Mouse (Mus musculus) liver, adult 2 months (tissue): Measurements from ENCODE around the gene Vav3.

ENCODE experiments used
- CTCF ChIP-seq: fragments of 200-500 bp; IDR thresholded peaks from 2 replicates; pipeline ENCODE4 v1.5.1; 2011; ENCODE audit warnings: low read depth, low read length, control low read depth
- POLR2A ChIP-seq: fragments of 200-500 bp; IDR thresholded peaks from 2 replicates; pipeline ENCODE4 v1.6.1; 2011; ENCODE audit warnings: low read length, control low read depth; ENCODE audit not compliant: insufficient read depth; ENCODE audit errors: extremely low read depth

GRCm38 (mm10) chr3:109476521-109476920, 136.1 kb downstream of the Vav3 start:
- TF ChIP-seq POLR2A: no peak
- TF ChIP-seq CTCF: no peak
